Mouse (Mus musculus): ENCODE data around the gene Uqcc2.

Uqcc2 gene

GRCm38 (mm10) chr17:27077133-27077532 is 56.6 kb downstream of the Uqcc2 start:
- no peak for DNase-seq (ENCODE audit: low spot score)

GRCm38 (mm10) chr17:27074849-27075745 is 58.6 kb downstream of the Uqcc2 start:
- no peak for DNase-seq (ENCODE audit: low spot score)

- DNase-seq (ENCODE audit: low spot score), result no peak
Observed at GRCm38 (mm10) chr17:27074236-27074635, 59.5 kb downstream of the Uqcc2 start.

GRCm38 (mm10) chr17:27073778-27074177 is 59.9 kb downstream of the Uqcc2 start:
- DNase-seq (ENCODE audit: low spot score), result no peak

- DNase-seq (ENCODE audit: low spot score), result no peak
Observed at GRCm38 (mm10) chr17:27073126-27073525, 60.6 kb downstream of the Uqcc2 start.

All from lung, postnatal 25 days (tissue).